Mouse (Mus musculus) liver, postnatal 0 days (tissue): ENCODE measurements around the gene Filip1l.

Experiments
- CTCF ChIP-seq: sonication (generic); IDR thresholded peaks from 2 replicates; pipeline ENCODE4 v1.5.1; 2016; ENCODE audit warnings: antibody characterized with exemption, low read depth
- EP300 ChIP-seq: IDR thresholded peaks from 2 replicates; pipeline ENCODE4 v1.6.1; 2016; ENCODE audit warnings: antibody characterized with exemption, low read depth, mild to moderate bottlenecking

DNA sequence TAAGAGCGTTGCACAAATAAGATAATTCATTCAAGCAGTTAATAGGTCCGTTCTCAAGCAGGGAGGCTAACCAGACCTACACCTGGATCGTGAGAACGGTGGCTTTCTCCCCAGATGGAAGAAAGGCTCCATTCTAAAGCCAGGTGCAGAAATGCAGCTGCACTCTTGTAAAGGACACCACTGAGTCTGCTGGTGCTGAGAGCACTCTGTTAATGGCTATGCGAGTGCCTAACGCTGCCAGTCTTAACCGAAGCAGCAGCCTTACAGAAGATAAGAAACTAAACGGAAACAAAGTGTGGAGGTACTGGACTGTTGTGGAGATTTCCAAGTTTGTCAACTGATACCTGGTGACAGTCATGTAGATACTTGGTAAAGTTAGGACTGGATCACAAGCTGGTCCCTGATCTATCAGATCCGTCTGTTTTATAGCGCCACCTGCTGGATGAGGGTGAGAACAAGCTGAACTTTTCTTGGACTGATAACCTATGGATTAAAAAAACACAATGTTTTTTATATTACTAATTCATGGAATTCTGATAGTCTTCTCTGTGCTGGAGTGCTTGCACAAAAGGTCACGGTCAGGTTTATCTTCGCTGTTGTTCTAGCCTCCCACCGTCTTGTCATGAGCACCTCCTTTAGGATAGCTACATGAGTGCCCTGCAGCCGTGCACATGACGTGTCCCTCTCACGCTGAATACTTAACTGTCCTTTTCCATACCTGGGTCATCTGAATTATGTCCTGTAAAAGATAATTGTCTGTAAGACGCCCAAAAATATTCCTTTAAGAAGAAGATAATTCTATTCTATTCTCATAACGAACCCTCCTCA, 45.7 kb downstream of the Filip1l start:
- peak; percentile 82 for TF ChIP-seq CTCF
- TF ChIP-seq EP300: no peak
